In genomic region chr5:136717573-136717854, GRCm38 (mm10) we compare ENCODE assay signal across 31 mouse cellular contexts. TPM values are rescaled to one million over a fixed set of nuclear protein-coding genes. Genes with fewer than 3 reads are reported as not detected.
DNase-seq lines count a peak whose midpoint lies in the region; ATAC-seq and TF ChIP-seq lines count a peak whose summit lies in the region.
"Had no signal": no experiment of that assay in that cellular context is flagged by ENCODE, and none has a peak within 500 bp of the region (broad histone marks: within the 10 kb centered on the region; RNA-seq: fewer than 3 reads in every experiment).

No protein-coding gene starts in this region.

- H3K4me1 ChIP-seq in kidney, embryonic 14.5 days (ENCODE audit: control insufficient read depth, insufficient read depth, low read length): peaks cover 12% of the 10 kb centered on the region
- 0 out of 2 replicates have a peak, but pooled peaks cover 8% of the 10 kb centered on the region for H3K4me1 ChIP-seq in kidney, postnatal 0 days (replicated peaks; ENCODE audit: insufficient read depth, low read length)
- peaks cover 25% of the 10 kb centered on the region for H3K4me1 ChIP-seq in neural tube, embryonic 15.5 days

- no peak for DNase-seq in kidney, adult 11 months
- no peak for DNase-seq in kidney, postnatal 0 days (ENCODE audit: low spot score)
- no peak for DNase-seq in kidney, adult 9 months
- no peak for DNase-seq in heart, adult 11 months
- DNase-seq: adrenal gland, adult 8-10 months; adrenal gland, postnatal 25 days; cerebellum, adult 11-12 months; cerebellum, adult 8-10 months; cerebellum, postnatal 36 days; embryo, embryonic 11 days; gastrocnemius, postnatal 14 days; heart, adult 18-20 months; heart, postnatal 10 days; heart, postnatal 36 days had no signal

- no peaks in the 10 kb centered on the region for H3K36me3 ChIP-seq in kidney, embryonic 14.5 days (ENCODE audit: control insufficient read depth, insufficient read depth, low read length)
- H3K36me3 ChIP-seq in kidney, postnatal 0 days (ENCODE audit: insufficient read depth, low read length): no peaks in the 10 kb centered on the region
- no peaks in the 10 kb centered on the region for H3K36me3 ChIP-seq in neural tube, embryonic 15.5 days
- H3K36me3 ChIP-seq: embryonic facial prominence, embryonic 10.5 days; embryonic facial prominence, embryonic 13.5 days; forebrain, embryonic 10.5 days; heart, embryonic 12.5 days; heart, embryonic 15.5 days; hindbrain, embryonic 10.5 days; hindbrain, embryonic 13.5 days had no signal

- no peak overlapping the region for H3K9ac ChIP-seq in kidney, embryonic 14.5 days (ENCODE audit: low read depth, low read length)
- no peak overlapping the region for H3K9ac ChIP-seq in kidney, postnatal 0 days (ENCODE audit: low read depth, low read length)
- no peak overlapping the region for H3K9ac ChIP-seq in neural tube, embryonic 15.5 days (replicated peaks)
- H3K9ac ChIP-seq: embryonic facial prominence, embryonic 13.5 days; forebrain, embryonic 13.5 days; heart, embryonic 12.5 days; heart, embryonic 15.5 days; hindbrain, embryonic 13.5 days had no signal

- H3K4me3 ChIP-seq in kidney, embryonic 14.5 days (ENCODE audit: low read length): no peak overlapping the region
- H3K4me3 ChIP-seq in kidney, postnatal 0 days (replicated peaks; ENCODE audit: low read depth, low read length): no peak overlapping the region
- no peak overlapping the region for H3K4me3 ChIP-seq in neural tube, embryonic 15.5 days (replicated peaks)
- H3K4me3 ChIP-seq: embryonic facial prominence, embryonic 10.5 days; embryonic facial prominence, embryonic 13.5 days; erythroblast, embryonic 14.5 days; forebrain, embryonic 10.5 days; forebrain, embryonic 13.5 days; heart, embryonic 12.5 days; heart, embryonic 15.5 days; hindbrain, embryonic 10.5 days; hindbrain, embryonic 13.5 days had no signal

- H3K27me3 ChIP-seq in kidney, embryonic 14.5 days (ENCODE audit: control insufficient read depth, insufficient read depth, low read length): no peaks in the 10 kb centered on the region
- no peaks in the 10 kb centered on the region for H3K27me3 ChIP-seq in kidney, postnatal 0 days (ENCODE audit: insufficient read depth, low read length)
- no peaks in the 10 kb centered on the region for H3K27me3 ChIP-seq in neural tube, embryonic 15.5 days (replicated peaks)

- no peak overlapping the region for H3K4me2 ChIP-seq in kidney, embryonic 14.5 days (replicated peaks; ENCODE audit: low read depth, low read length)
- H3K4me2 ChIP-seq in kidney, postnatal 0 days (ENCODE audit: low read length): no peak overlapping the region
- no peak overlapping the region for H3K4me2 ChIP-seq in neural tube, embryonic 15.5 days
- H3K4me2 ChIP-seq: embryonic facial prominence, embryonic 13.5 days; forebrain, embryonic 13.5 days; heart, embryonic 12.5 days; heart, embryonic 15.5 days; hindbrain, embryonic 13.5 days had no signal

- H3K27ac ChIP-seq in kidney, embryonic 14.5 days (ENCODE audit: low read depth, low read length): peak overlapping the region; percentile 76; the same call in 1 of the 2 replicates
- H3K27ac ChIP-seq in kidney, postnatal 0 days: no peak overlapping the region
- no peak overlapping the region; the same call in 1 of the 2 replicates for H3K27ac ChIP-seq in neural tube, embryonic 15.5 days (replicated peaks)
- H3K27ac ChIP-seq: embryonic facial prominence, embryonic 10.5 days; embryonic facial prominence, embryonic 13.5 days; forebrain, embryonic 10.5 days; forebrain, embryonic 13.5 days; heart, embryonic 15.5 days; hindbrain, embryonic 10.5 days; hindbrain, embryonic 13.5 days had no signal

- TF ChIP-seq CTCF in kidney, postnatal 0 days (IDR thresholded peaks at IDR 0.05; ENCODE audit: low read depth): no peak

- no peaks in the 10 kb centered on the region for H3K9me3 ChIP-seq in kidney, embryonic 14.5 days (ENCODE audit: control insufficient read depth, low read length)
- no peaks in the 10 kb centered on the region for H3K9me3 ChIP-seq in kidney, postnatal 0 days (replicated peaks; ENCODE audit: low read length)
- no peaks in the 10 kb centered on the region for H3K9me3 ChIP-seq in neural tube, embryonic 15.5 days (replicated peaks)
- H3K9me3 ChIP-seq: embryonic facial prominence, embryonic 10.5 days; embryonic facial prominence, embryonic 13.5 days; forebrain, embryonic 10.5 days; forebrain, embryonic 13.5 days; heart, embryonic 12.5 days; heart, embryonic 15.5 days; hindbrain, embryonic 13.5 days had no signal

- 17% methylated on average over 2 of the region's 2 CpGs for WGBS in kidney, embryonic 14.5 days
- 19% methylated on average over 2 of the region's 2 CpGs for WGBS in kidney, postnatal 0 days
- 83% methylated on average over 2 of the region's 2 CpGs for WGBS in neural tube, embryonic 15.5 days

- peak; percentile 86; the same call in 1 of the 2 replicates for ATAC-seq in kidney, embryonic 14.5 days (ENCODE audit: low FRiP score, low TSS enrichment)
- ATAC-seq in kidney, postnatal 0 days (replicated peaks; ENCODE audit: low FRiP score, low read depth): peak; percentile 51
- ATAC-seq in erythroid progenitor cell, adult 5-6 weeks (replicated peaks; ENCODE audit: low FRiP score, poor library complexity, severe bottlenecking): 0 out of 2 replicates have a peak, but pooled peaks have one; percentile 30
- peak; percentile 35 for ATAC-seq in neural tube, embryonic 15.5 days (ENCODE audit: low FRiP score)
- ATAC-seq: activated CD4-positive, CD25-positive, alpha-beta regulatory T cell, adult 4 months; forebrain, embryonic 13.5 days; forebrain, embryonic 16.5 days had no signal

RNA-seq across cellular contexts. Expression of gene Myl10, which starts 24.6 kb away (rescaled TPM):
- polyA plus RNA-seq in kidney, embryonic 14.5 days (2014; fragmentation: Nextera tagmentation; extraction: Ambion mirVana): not detected in 2 replicates
- polyA plus RNA-seq in kidney, postnatal 0 days (2015; fragmentation: Nextera tagmentation; extraction: Ambion mirVana): not detected in 2 replicates
- not detected in 2 replicates for total RNA-seq in erythroid progenitor cell, adult 5-6 weeks (2015; ENCODE audit: low replicate concordance)
- not detected in 2 replicates for total RNA-seq in erythroid progenitor cell, adult 5-6 weeks (2017; ENCODE audit: low replicate concordance)
- 5.3 TPM in 1 of 2 replicates, not detected in the other for polyA plus RNA-seq in neural tube, embryonic 15.5 days (2015; fragmentation: Nextera tagmentation; extraction: Ambion mirVana)
- total RNA-seq: adrenal gland, adult 8-10 months; adrenal gland, postnatal 25 days; ES-E14; heart, adult 18-20 months; heart, postnatal 10 days; heart, postnatal 36 days had no signal
- polyA plus RNA-seq: brain, embryonic 14.5 days; cortical plate, adult 2 months; embryonic facial prominence, embryonic 10.5 days; embryonic facial prominence, embryonic 13.5 days; erythroblast, embryonic 14.5 days; forebrain, embryonic 10.5 days; forebrain, embryonic 13.5 days; forebrain, embryonic 16.5 days; heart, embryonic 12.5 days; hindbrain, embryonic 10.5 days; hindbrain, embryonic 13.5 days had no signal

Comparison
In these comparisons a context has a peak if more than half of its experiments do, and no peak if none do; other contexts are left out.
1. ATAC-seq: peak in every context shown above with its lines; median percentile 86 in kidney, embryonic 14.5 days; 51 in kidney, postnatal 0 days; 35 in neural tube, embryonic 15.5 days; 30 in erythroid progenitor cell, adult 5-6 weeks.